Mouse (Mus musculus) limb, embryonic 14.5 days (tissue): ENCODE measurements around the gene Nkx2-3. TPM values are rescaled to one million over a fixed set of nuclear protein-coding genes. Genes with fewer than 3 reads are reported as not detected.

Experiments
- ATAC-seq: fragments of 200-750 bp; cut with Nextera tagmentation; 2 replicates; pipeline ENCODE4 v1.8.0; 2017; ENCODE audit warnings: low read depth, moderate number of reproducible peaks, moderate TSS enrichment; ENCODE audit not compliant: low FRiP score
- DNase-seq: peaks from one replicate; pipeline ENCODE4 v3.0.0-alpha.2; 2015; ENCODE audit warnings: low spot score
- H3K27ac ChIP-seq: fragments of 300-500 bp; sonication (generic); replicated peaks from 2 replicates; pipeline ENCODE4 v1.5.1; 2014; ENCODE audit warnings: low read depth, mild to moderate bottlenecking, low read length, moderate library complexity, mixed read lengths
- H3K27me3 ChIP-seq: fragments of 300-500 bp; sonication (generic); 2 replicates; pipeline ENCODE4 v1.6.1; 2014; ENCODE audit warnings: low read length, mixed read lengths; ENCODE audit not compliant: control insufficient read depth, insufficient read depth
- H3K36me3 ChIP-seq: fragments of 300-500 bp; sonication (generic); 2 replicates; pipeline ENCODE4 v1.6.1; 2014; ENCODE audit warnings: mild to moderate bottlenecking, low read length, moderate library complexity, mixed read lengths; ENCODE audit not compliant: control insufficient read depth, insufficient read depth
- H3K4me1 ChIP-seq: fragments of 300-500 bp; sonication (generic); 2 replicates; pipeline ENCODE4 v1.6.1; 2014; ENCODE audit warnings: antibody characterized with exemption, low read length, mixed read lengths; ENCODE audit not compliant: control insufficient read depth, insufficient read depth
- H3K4me2 ChIP-seq: fragments of 300-500 bp; sonication (generic); replicated peaks from 2 replicates; pipeline ENCODE4 v1.6.1; 2014; ENCODE audit warnings: low read depth, mild to moderate bottlenecking, low read length, moderate library complexity; ENCODE audit not compliant: severe bottlenecking
- H3K4me3 ChIP-seq: fragments of 300-500 bp; sonication (generic); replicated peaks from 2 replicates; pipeline ENCODE4 v1.5.1; 2014; ENCODE audit warnings: low read length
- H3K9ac ChIP-seq: fragments of 300-500 bp; sonication (generic); 2 replicates; pipeline ENCODE4 v1.6.1; 2014; ENCODE audit warnings: mild to moderate bottlenecking, low read depth, low read length, moderate library complexity; ENCODE audit not compliant: severe bottlenecking
- H3K9me3 ChIP-seq: fragments of 300-500 bp; sonication (generic); 2 replicates; pipeline ENCODE4 v1.6.1; 2016; ENCODE audit warnings: low read length; ENCODE audit not compliant: control insufficient read depth
- POLR2A ChIP-seq: fragments of 200-500 bp; IDR thresholded peaks from 2 replicates; pipeline ENCODE4 v1.8.0; 2012; ENCODE audit warnings: inconsistent platforms, mild to moderate bottlenecking, moderate library complexity, borderline replicate concordance; ENCODE audit not compliant: insufficient read depth, insufficient read length; ENCODE audit errors: extremely low read depth
- WGBS: fragments of 180-500 bp; shearing (Covaris S2); extraction: QIAGEN DNeasy Blood & Tissue Kit; methylation state at CpG from one replicate; pipeline ENCODE4 v1.1.7; 2014; 5-methylcytosine and 5-hydroxymethylcytosine counted together
- polyA plus RNA-seq, 2 experiments: library from polyadenylated mRNA; depleted of rRNA in 1 of 2; stranded (reverse) in 1 of 2; unstranded in 1 of 2; fragments of >200 nt; fragmentation: Nextera tagmentation in 1 of 2; extraction: Ambion mirVana in 1 of 2; gene quantifications; 2 replicates each; pipeline versions ENCODE4 v1.2.1 to v1.2.3; 2012 to 2014

The Nkx2-3 gene
- polyA plus RNA-seq, 2 experiments, result not detected

- no peak overlapping the region for H3K9ac ChIP-seq
- H3K4me2 ChIP-seq, result no peak overlapping the region
- no peaks in the 10 kb centered on the region for H3K4me1 ChIP-seq
- 1% methylated on average over 40 of the region's 40 CpGs for WGBS
- ATAC-seq (no peak), DNase-seq (no peak)
- no peak overlapping the region for H3K4me3 ChIP-seq
- no peak overlapping the region for H3K27ac ChIP-seq
- no peak for TF ChIP-seq POLR2A
- H3K27me3 ChIP-seq, result peaks cover 97% of the 10 kb centered on the region
- no peaks in the 10 kb centered on the region for H3K36me3 ChIP-seq
- H3K9me3 ChIP-seq, result no peaks in the 10 kb centered on the region
Measured at GRCm38 (mm10) chr19:43606552-43607530, 5.3 kb upstream of the Nkx2-3 start.

- ATAC-seq (no peak), DNase-seq (no peak)
- H3K4me2 ChIP-seq, result no peak overlapping the region
Measured at GRCm38 (mm10) chr19:43607842-43608680, 4.1 kb upstream of the Nkx2-3 start.

GRCm38 (mm10) chr19:43608711-43609457 is 3.2 kb upstream of the Nkx2-3 start:
- Histone ChIP-seq H3K4me2 (no peak overlapping the region), H3K27ac (no peak overlapping the region), H3K4me1 (no peaks in the 10 kb centered on the region), H3K9me3 (no peaks in the 10 kb centered on the region), H3K4me3 (no peak overlapping the region), H3K27me3 (peaks cover 97% of the 10 kb centered on the region), H3K36me3 (no peaks in the 10 kb centered on the region), H3K9ac (no peak overlapping the region)
- ATAC-seq (no peak), DNase-seq (no peak)
- WGBS, result 12% methylated on average over 8 of the region's 8 CpGs
- no peak for TF ChIP-seq POLR2A

More at GRCm38 (mm10) chr19:43607842-43608680, 4.1 kb upstream of the Nkx2-3 start:
- no peak overlapping the region for H3K4me3 ChIP-seq
- no peak overlapping the region for H3K27ac ChIP-seq
- no peaks in the 10 kb centered on the region for H3K9me3 ChIP-seq
- H3K27me3 ChIP-seq, result peaks cover 97% of the 10 kb centered on the region
- H3K4me1 ChIP-seq, result no peaks in the 10 kb centered on the region
- H3K9ac ChIP-seq, result no peak overlapping the region
- WGBS, result 2% methylated on average over 11 of the region's 11 CpGs
- no peak for TF ChIP-seq POLR2A
- H3K36me3 ChIP-seq, result no peaks in the 10 kb centered on the region

GRCm38 (mm10) chr19:43609458-43610330 is 2.4 kb upstream of the Nkx2-3 start:
- no peak for TF ChIP-seq POLR2A
- peaks cover 97% of the 10 kb centered on the region for H3K27me3 ChIP-seq
- H3K27ac ChIP-seq, result no peak overlapping the region
- DNase-seq, result no peak
- H3K36me3 ChIP-seq, result no peaks in the 10 kb centered on the region
- 2% methylated on average over 25 of the region's 25 CpGs for WGBS
- H3K9me3 ChIP-seq, result no peaks in the 10 kb centered on the region
- 0 out of 2 replicates have a peak overlapping the region, but pooled peaks have one; percentile 5 for H3K4me3 ChIP-seq
- no peak overlapping the region for H3K4me2 ChIP-seq
- H3K9ac ChIP-seq, result no peak overlapping the region
- H3K4me1 ChIP-seq, result no peaks in the 10 kb centered on the region
- no peak for ATAC-seq
